Mouse (Mus musculus): Measurements from ENCODE around the gene Efcab5. TPM values are rescaled to one million over a fixed set of nuclear protein-coding genes. Genes with fewer than 3 reads are reported as not detected.

Gene Efcab5
- total RNA-seq (2014; rRNA removed; ENCODE audit: low replicate concordance) (0.04 and 0.27 TPM in 2 replicates), polyA plus RNA-seq (2015; fragmentation: Nextera tagmentation; extraction: Ambion mirVana) (0.25 and 0.29 TPM in 2 replicates)

DNA sequence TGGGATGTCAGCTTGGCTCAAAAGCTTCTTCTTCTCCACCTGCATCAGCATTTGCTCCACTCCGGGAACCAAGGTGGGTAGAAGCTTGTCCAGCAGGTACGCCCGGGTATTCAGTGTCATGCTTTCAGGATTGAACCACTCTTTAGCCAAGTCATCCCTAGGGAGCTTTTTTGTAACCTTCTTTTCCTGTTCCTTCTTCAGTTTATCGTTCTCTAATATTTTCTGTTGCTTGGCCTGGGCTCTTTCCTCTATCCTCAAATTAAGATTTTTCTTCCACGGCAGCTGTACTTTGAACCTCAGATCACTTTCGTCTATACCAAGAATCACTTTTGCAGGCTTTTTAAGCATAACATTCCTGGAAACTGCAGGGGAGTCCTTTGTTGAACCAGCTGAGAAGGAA lies at the start of gene Efcab5:
Gene Efcab5 (minus strand): TSS at position 101 of the 400 bp plus-strand sequence.
- Histone ChIP-seq H3K4me3 (ENCODE audit: low read depth, low read length) (no peak within 1 kb of the TSS), H3K4me1 (ENCODE audit: control insufficient read depth, insufficient read depth) (no peaks in the 10 kb centered on the region), H3K27me3 (ENCODE audit: control insufficient read depth, insufficient read depth, low read length) (no peaks in the 10 kb centered on the region), H3K27ac (ENCODE audit: low read depth) (no peak within 1 kb of the TSS), H3K36me3 (replicated peaks; ENCODE audit: control insufficient read depth, insufficient read depth, low read length) (no peaks in the 10 kb centered on the region), H3K4me2 (ENCODE audit: low read depth, low read length) (no peak within 1 kb of the TSS), H3K9me3 (replicated peaks; ENCODE audit: control insufficient read depth, low read length) (no peaks in the 10 kb centered on the region), H3K9ac (replicated peaks; ENCODE audit: low read depth, low read length) (no peak within 1 kb of the TSS)
- no peak for DNase-seq (ENCODE audit: low spot score)
- TF ChIP-seq CTCF (IDR thresholded peaks at IDR 0.05; ENCODE audit: low read depth) (no peak), EP300 (IDR thresholded peaks at IDR 0.05; ENCODE audit: low read depth) (no peak)
- WGBS, result 78% methylated on average over 6 of the region's 6 CpGs
- no peak for ATAC-seq (ENCODE audit: insufficient read depth, low read depth)

- no peak overlapping the region for H3K4me3 ChIP-seq (ENCODE audit: low read depth, low read length)
- H3K4me2 ChIP-seq (ENCODE audit: low read depth, low read length), result no peak overlapping the region
- H3K9ac ChIP-seq (replicated peaks; ENCODE audit: low read depth, low read length), result no peak overlapping the region
- no peaks in the 10 kb centered on the region for H3K27me3 ChIP-seq (ENCODE audit: control insufficient read depth, insufficient read depth, low read length)
- DNase-seq (ENCODE audit: low spot score) (no peak), ATAC-seq (ENCODE audit: insufficient read depth, low read depth) (no peak)
- 100% methylated on average over 1 of the region's 1 CpGs for WGBS
- no peaks in the 10 kb centered on the region for H3K36me3 ChIP-seq (replicated peaks; ENCODE audit: control insufficient read depth, insufficient read depth, low read length)
- 0 out of 2 replicates have a peak, but pooled peaks cover 2% of the 10 kb centered on the region for H3K4me1 ChIP-seq (ENCODE audit: control insufficient read depth, insufficient read depth)
- TF ChIP-seq EP300 (IDR thresholded peaks at IDR 0.05; ENCODE audit: low read depth) (no peak), CTCF (IDR thresholded peaks at IDR 0.05; ENCODE audit: low read depth) (no peak)
- H3K9me3 ChIP-seq (replicated peaks; ENCODE audit: control insufficient read depth, low read length), result no peaks in the 10 kb centered on the region
- no peak overlapping the region for H3K27ac ChIP-seq (ENCODE audit: low read depth)
These were observed 46.5 kb upstream of the Efcab5 start for GRCm38 (mm10) chr11:77235267-77235666.

DNA sequence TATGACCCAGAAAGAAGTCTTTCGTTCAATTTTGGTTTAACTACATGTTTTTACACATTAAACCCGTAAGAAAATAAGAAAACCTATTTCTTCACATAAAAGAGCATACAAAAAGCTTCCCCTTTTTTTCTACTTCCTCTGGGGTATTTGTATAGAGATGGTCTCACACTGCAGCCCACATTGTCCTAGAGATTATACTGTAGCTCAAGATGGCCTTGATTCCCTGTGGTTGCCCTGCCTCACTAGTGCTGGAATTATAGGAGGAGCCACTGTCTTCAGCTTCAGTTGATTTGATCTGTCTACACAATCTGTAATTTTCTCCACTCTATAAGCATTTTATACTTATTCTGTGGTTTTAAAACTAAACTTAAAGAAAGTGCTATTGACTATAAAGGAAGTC lies 42.7 kb upstream of the Efcab5 start:
- DNase-seq (ENCODE audit: low spot score), result no peak
- no peaks in the 10 kb centered on the region for H3K9me3 ChIP-seq (replicated peaks; ENCODE audit: control insufficient read depth, low read length)
- H3K27me3 ChIP-seq (ENCODE audit: control insufficient read depth, insufficient read depth, low read length), result no peaks in the 10 kb centered on the region
- H3K4me1 ChIP-seq (ENCODE audit: control insufficient read depth, insufficient read depth), result no peaks in the 10 kb centered on the region
- 87% methylated on average over 2 of the region's 2 CpGs for WGBS
- no peak overlapping the region for H3K4me3 ChIP-seq (ENCODE audit: low read depth, low read length)
- TF ChIP-seq EP300 (IDR thresholded peaks at IDR 0.05; ENCODE audit: low read depth), result no peak
- no peak for ATAC-seq (ENCODE audit: insufficient read depth, low read depth)
- no peak overlapping the region for H3K9ac ChIP-seq (replicated peaks; ENCODE audit: low read depth, low read length)
- H3K4me2 ChIP-seq (ENCODE audit: low read depth, low read length), result no peak overlapping the region
- H3K36me3 ChIP-seq (replicated peaks; ENCODE audit: control insufficient read depth, insufficient read depth, low read length), result no peaks in the 10 kb centered on the region
- H3K27ac ChIP-seq (ENCODE audit: low read depth), result no peak overlapping the region

DNA sequence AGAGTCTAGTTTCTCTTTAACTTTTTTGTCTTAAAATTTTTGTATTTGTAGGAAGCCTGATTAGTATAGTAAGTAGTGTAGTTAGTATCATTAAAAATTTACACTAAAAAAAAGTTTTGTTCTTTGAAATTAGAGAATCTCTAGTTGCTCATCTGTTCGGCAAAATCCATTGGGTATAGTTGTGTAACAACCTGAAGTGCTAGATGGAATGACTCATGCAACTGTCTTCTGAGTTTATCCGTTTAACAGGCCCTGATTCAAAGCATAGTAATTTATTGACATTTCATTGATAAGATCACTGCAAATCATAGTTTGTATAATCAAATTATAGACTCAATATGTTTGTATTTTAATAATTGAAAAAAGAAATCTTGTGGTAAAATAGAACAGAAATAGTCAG lies 42.0 kb upstream of the Efcab5 start:
- no peaks in the 10 kb centered on the region for H3K27me3 ChIP-seq (ENCODE audit: control insufficient read depth, insufficient read depth, low read length)
- no peaks in the 10 kb centered on the region for H3K9me3 ChIP-seq (replicated peaks; ENCODE audit: control insufficient read depth, low read length)
- ATAC-seq (ENCODE audit: insufficient read depth, low read depth), result no peak
- H3K4me2 ChIP-seq (ENCODE audit: low read depth, low read length), result no peak overlapping the region
- H3K9ac ChIP-seq (replicated peaks; ENCODE audit: low read depth, low read length), result no peak overlapping the region
- TF ChIP-seq EP300 (IDR thresholded peaks at IDR 0.05; ENCODE audit: low read depth), result no peak
- TF ChIP-seq CTCF (IDR thresholded peaks at IDR 0.05; ENCODE audit: low read depth), result no peak
- no peak for DNase-seq (ENCODE audit: low spot score)
- no peaks in the 10 kb centered on the region for H3K4me1 ChIP-seq (ENCODE audit: control insufficient read depth, insufficient read depth)
- 80% methylated on average over 2 of the region's 2 CpGs for WGBS
- H3K27ac ChIP-seq (ENCODE audit: low read depth), result no peak overlapping the region
- no peak overlapping the region for H3K4me3 ChIP-seq (ENCODE audit: low read depth, low read length)
- H3K36me3 ChIP-seq (replicated peaks; ENCODE audit: control insufficient read depth, insufficient read depth, low read length), result no peaks in the 10 kb centered on the region

DNA sequence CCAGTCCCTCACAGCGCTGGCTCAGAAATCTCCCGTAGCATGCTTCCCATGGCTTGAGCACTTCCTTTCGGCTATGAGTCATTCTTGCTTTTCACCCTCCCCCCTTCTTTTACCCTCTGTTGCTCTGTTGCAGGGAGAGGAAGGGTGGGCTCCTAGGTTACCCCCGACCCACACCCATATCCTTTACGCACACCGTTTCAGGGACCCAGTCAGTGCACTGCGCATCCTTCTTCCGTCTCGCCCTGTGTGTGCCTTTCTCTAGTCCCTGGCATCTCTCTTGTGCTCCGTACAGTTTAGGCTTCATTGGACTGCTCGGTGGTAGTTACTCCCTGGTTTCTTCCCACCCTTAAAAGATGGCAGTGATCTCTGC lies 28.0 kb upstream of the Efcab5 start:
- WGBS, result 0% methylated on average over 11 of the region's 11 CpGs
- TF ChIP-seq CTCF (IDR thresholded peaks at IDR 0.05; ENCODE audit: low read depth), result no peak
- TF ChIP-seq EP300 (IDR thresholded peaks at IDR 0.05; ENCODE audit: low read depth), result no peak
- peak overlapping the region; percentile 88 for H3K4me3 ChIP-seq (ENCODE audit: low read depth, low read length)
- DNase-seq (ENCODE audit: low spot score), result peak; percentile 38
- H3K4me1 ChIP-seq (ENCODE audit: control insufficient read depth, insufficient read depth), result peaks cover 3% of the 10 kb centered on the region; the same call in 1 of the 2 replicates
- peak overlapping the region; percentile 79 for H3K9ac ChIP-seq (replicated peaks; ENCODE audit: low read depth, low read length)
- no peaks in the 10 kb centered on the region for H3K36me3 ChIP-seq (replicated peaks; ENCODE audit: control insufficient read depth, insufficient read depth, low read length)
- peak overlapping the region; percentile 95 for H3K4me2 ChIP-seq (ENCODE audit: low read depth, low read length)
- peak overlapping the region; percentile 85 for H3K27ac ChIP-seq (ENCODE audit: low read depth)
- H3K27me3 ChIP-seq (ENCODE audit: control insufficient read depth, insufficient read depth, low read length), result no peaks in the 10 kb centered on the region
- H3K9me3 ChIP-seq (replicated peaks; ENCODE audit: control insufficient read depth, low read length), result no peaks in the 10 kb centered on the region
- peak; percentile 22 for ATAC-seq (ENCODE audit: insufficient read depth, low read depth)

Data from heart, postnatal 0 days (tissue).